Mouse (Mus musculus) neural tube, embryonic 11.5 days (tissue): ENCODE measurements at regions not wholly inside any gene's neighbourhood (a gene's known extent, or its start where the extent isn't known, plus 50 kb on each side); places are given as distances from the start of the nearest gene placed in this dataset.
A peak's percentile ranks its signal among the peaks of the same experiment; 100 is the strongest.
"Not testable (repeated sequence)": the region's sequence is repeated elsewhere in the genome, so short reads cannot be mapped to it uniquely, and the experiment has no call there.

ENCODE experiments used
- ATAC-seq: fragments of 200-750 bp; cut with Nextera tagmentation; 2 replicates; pipeline ENCODE4 v1.8.0; 2017; ENCODE audit warnings: moderate number of reproducible peaks, mild to moderate bottlenecking, moderate TSS enrichment, moderate library complexity; ENCODE audit not compliant: insufficient read depth, low FRiP score, low TSS enrichment
- DNase-seq: peaks from one replicate; pipeline ENCODE4 v3.0.0-alpha.2; 2015; ENCODE audit warnings: low spot score
- H3K27ac ChIP-seq: fragments of 300-500 bp; sonication (generic); 2 replicates; pipeline ENCODE4 v1.5.1; 2014; ENCODE audit warnings: low read depth, mild to moderate bottlenecking, low read length
- H3K27me3 ChIP-seq: fragments of 300-500 bp; sonication (generic); 2 replicates; pipeline ENCODE4 v1.6.1; 2014; ENCODE audit warnings: mild to moderate bottlenecking, low read length, mixed read lengths; ENCODE audit not compliant: control insufficient read depth, insufficient read depth
- H3K36me3 ChIP-seq: fragments of 300-500 bp; sonication (generic); 2 replicates; pipeline ENCODE4 v1.6.1; 2014; ENCODE audit warnings: mild to moderate bottlenecking, low read length, moderate library complexity, mixed read lengths; ENCODE audit not compliant: control insufficient read depth, insufficient read depth
- H3K4me1 ChIP-seq: fragments of 300-500 bp; sonication (generic); 2 replicates; pipeline ENCODE4 v1.6.1; 2014; ENCODE audit warnings: low read length, mixed read lengths; ENCODE audit not compliant: control insufficient read depth, insufficient read depth
- H3K4me2 ChIP-seq: fragments of 300-500 bp; sonication (generic); 2 replicates; pipeline ENCODE4 v1.6.1; 2014; ENCODE audit warnings: low read depth, mild to moderate bottlenecking, moderate library complexity
- H3K4me3 ChIP-seq: fragments of 300-500 bp; sonication (generic); 2 replicates; pipeline ENCODE4 v1.5.1; 2014; ENCODE audit warnings: low read depth, low read length
- H3K9ac ChIP-seq: fragments of 300-500 bp; sonication (generic); 2 replicates; pipeline ENCODE4 v1.6.1; 2014; ENCODE audit warnings: mild to moderate bottlenecking, low read length
- H3K9me3 ChIP-seq: fragments of 300-500 bp; sonication (generic); 2 replicates; pipeline ENCODE4 v1.6.1; 2016; ENCODE audit warnings: low read length; ENCODE audit not compliant: control insufficient read depth
- WGBS: fragments of 180-500 bp; shearing (Covaris S2); extraction: QIAGEN DNeasy Blood & Tissue Kit; methylation state at CpG from one replicate; pipeline ENCODE4 v1.1.7; 2014; 5-methylcytosine and 5-hydroxymethylcytosine counted together

DNA sequence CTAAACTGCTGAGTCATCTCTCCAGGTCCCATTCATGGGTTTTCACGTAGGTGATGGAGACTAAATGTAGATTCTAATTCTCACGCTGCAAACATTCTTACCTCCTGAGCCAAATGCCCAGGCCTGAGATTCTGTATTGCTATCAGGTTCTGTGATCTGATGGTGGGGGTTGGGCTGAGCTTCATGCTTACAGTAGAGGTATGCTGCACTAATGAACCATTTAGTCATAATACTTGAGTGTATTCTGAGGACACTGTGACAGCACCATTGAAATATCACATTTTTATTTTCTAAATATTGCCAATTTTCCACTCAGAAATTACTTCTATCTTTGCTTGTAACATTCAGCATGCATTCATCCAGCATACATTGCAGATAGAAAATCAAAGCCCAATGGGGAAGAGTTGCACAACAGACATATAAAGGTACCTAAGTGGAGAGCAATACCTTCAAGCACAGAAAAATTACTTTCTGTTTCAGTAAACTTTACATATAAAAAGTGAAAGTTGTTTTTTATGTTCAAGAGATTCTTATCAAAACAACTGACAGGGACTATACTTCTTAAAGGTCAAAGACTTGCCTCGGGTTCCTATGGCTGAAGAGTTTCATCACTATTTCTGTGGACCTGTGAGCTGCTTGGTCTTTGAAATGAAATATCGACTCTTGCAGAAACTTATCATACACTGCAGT is 510.2 kb downstream of the Plxdc2 start:
- 91% methylated on average over 4 of the region's 4 CpGs for WGBS
- Histone ChIP-seq H3K9me3 (no peaks in the 10 kb centered on the region), H3K27me3 (no peaks in the 10 kb centered on the region), H3K36me3 (no peaks in the 10 kb centered on the region), H3K9ac (no peak overlapping the region), H3K4me2 (no peak overlapping the region), H3K4me1 (no peaks in the 10 kb centered on the region), H3K4me3 (no peak overlapping the region), H3K27ac (no peak overlapping the region)
- ATAC-seq (no peak), DNase-seq (no peak)

DNA sequence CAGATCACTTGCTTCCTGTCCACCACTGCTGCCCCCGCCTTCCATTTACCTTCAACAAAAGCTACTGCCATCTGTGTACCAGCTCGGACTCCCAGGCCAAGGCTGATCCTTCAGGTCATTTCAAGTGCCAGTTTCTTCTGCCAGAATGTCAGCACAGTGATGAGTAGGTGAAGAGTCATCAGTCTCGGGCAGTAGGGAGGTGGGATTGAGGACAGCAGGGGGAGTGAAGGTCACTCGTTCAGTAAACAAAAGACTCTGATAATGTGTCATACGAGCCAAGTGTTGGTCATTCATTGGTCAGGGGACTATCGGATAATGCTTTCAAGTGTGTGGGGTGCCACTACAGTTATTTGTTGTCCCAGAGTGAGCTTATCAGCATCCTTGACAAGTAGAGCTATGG is 536.3 kb downstream of the Plxdc2 start:
- H3K4me2 ChIP-seq, H3K4me3 ChIP-seq, H3K9me3 ChIP-seq, H3K9ac ChIP-seq, H3K36me3 ChIP-seq, DNase-seq, H3K27me3 ChIP-seq, H3K4me1 ChIP-seq, ATAC-seq, H3K27ac ChIP-seq: not testable (repeated sequence)
- 83% methylated on average over 6 of the region's 6 CpGs for WGBS

DNA sequence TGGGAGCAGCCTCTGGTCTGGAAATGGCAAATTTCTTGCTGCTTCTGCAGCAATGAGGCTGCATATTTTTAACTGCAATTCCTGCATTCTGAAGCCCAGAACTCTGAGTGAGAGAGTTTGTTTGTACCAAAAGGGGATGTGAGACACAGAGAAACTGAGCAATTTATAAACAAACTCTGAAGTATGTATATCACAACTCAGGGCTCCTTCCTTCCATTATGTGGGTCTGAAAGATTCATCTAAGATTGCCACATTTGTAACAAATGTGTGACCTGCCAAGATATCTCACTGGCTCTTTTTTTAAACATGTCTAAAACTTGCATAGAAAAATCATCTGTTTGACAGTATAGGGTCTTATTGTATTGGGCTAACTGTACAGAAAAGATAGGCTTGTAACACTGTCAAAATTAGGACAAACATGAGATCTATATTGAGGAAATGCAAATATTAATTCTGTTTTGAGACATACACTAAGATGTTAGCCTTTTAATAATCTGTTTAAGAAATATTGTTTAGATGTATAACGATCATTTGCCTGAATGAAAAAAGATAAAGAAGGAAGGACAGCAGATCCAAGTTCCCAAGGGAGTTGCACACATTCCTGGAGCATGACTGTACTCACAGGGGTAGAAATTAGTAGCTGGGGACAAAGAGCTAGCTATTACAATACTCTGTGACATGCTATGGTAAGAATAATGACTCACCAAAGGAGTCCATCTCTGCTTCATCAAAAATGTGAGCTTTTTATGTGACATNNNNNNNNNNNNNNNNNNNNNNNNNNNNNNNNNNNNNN is 553.3 kb downstream of the Plxdc2 start:
- no peaks in the 10 kb centered on the region for H3K36me3 ChIP-seq
- no peak overlapping the region for H3K9ac ChIP-seq
- no peaks in the 10 kb centered on the region for H3K27me3 ChIP-seq
- 86% methylated on average over 1 of the region's 1 CpGs for WGBS
- no peaks in the 10 kb centered on the region for H3K4me1 ChIP-seq
- H3K9me3 ChIP-seq = no peaks in the 10 kb centered on the region
- ATAC-seq = no peak
- DNase-seq = no peak
- H3K27ac ChIP-seq = no peak overlapping the region
- no peak overlapping the region for H3K4me3 ChIP-seq
- H3K4me2 ChIP-seq = no peak overlapping the region

DNA sequence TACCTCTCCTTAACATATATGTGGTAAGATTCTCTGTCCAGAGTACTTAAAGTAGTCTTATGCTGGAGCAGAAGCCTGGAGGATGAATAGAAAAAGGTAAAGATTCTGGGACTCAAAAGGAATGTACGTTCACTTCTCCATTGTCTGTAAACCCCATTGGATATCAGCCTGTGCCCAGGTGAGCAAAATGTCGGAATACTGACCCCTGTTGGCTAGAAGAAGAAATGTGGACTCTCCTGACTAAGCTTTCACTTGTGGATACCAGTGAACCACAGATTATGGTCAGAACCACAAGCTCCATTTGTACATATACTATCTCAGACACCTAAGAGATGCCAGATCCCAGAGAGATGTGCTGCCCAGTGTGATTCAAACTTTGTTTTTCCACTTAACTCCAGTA is 558.5 kb downstream of the Plxdc2 start:
- ATAC-seq (no peak), DNase-seq (no peak)
- no peaks in the 10 kb centered on the region for H3K27me3 ChIP-seq
- H3K27ac ChIP-seq = no peak overlapping the region
- H3K4me3 ChIP-seq = no peak overlapping the region
- H3K36me3 ChIP-seq = no peaks in the 10 kb centered on the region
- WGBS = 26% methylated on average over 2 of the region's 2 CpGs
- H3K4me1 ChIP-seq = no peaks in the 10 kb centered on the region
- no peaks in the 10 kb centered on the region for H3K9me3 ChIP-seq
- H3K4me2 ChIP-seq = no peak overlapping the region
- H3K9ac ChIP-seq = no peak overlapping the region

DNA sequence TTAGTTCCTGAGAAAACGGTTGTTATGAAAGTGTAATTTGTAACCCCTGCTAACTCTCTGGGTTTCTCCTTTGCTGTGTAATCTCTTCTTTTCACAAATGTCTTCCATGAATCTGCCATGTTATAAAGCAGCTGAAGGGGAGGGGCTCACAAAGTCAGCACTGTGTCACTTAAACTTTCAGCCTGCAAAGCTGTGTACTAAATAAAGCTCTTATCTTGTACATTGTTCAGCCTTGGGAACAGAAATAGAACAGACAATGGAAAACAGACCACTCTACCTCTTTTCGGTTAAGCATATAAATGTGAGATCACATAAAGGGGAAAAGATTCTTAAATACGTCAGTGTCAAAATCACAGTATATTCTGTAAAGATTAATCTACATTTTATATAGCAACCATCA is 573.9 kb downstream of the Plxdc2 start:
- Histone ChIP-seq H3K9me3 (no peaks in the 10 kb centered on the region), H3K4me1 (no peaks in the 10 kb centered on the region), H3K36me3 (no peaks in the 10 kb centered on the region), H3K4me2 (no peak overlapping the region), H3K27ac (no peak overlapping the region), H3K9ac (no peak overlapping the region), H3K4me3 (no peak overlapping the region), H3K27me3 (no peaks in the 10 kb centered on the region)
- no peak for ATAC-seq
- DNase-seq = no peak
- WGBS = 87% methylated on average over 3 of the region's 3 CpGs

DNA sequence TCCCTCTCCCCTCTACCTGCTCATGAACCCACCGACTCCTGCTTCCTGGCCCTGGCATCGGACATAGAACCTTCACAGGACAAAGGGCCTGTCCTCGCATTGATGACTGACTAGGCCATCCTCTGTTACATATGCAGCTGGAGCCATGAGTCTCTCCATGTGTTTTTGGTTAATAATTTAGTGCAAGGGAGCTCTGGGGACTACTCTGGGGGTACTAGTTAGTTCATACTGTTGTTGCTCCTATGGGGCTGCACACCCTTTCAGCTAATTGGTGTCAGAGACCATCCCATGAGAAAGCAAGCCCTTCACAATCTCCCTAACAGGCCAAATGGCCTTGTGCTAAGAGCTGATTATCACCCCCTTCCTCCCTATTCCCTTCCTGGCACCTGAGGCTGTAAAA is 603.3 kb downstream of the Plxdc2 start:
- DNase-seq = no peak
- no peak for ATAC-seq
- Histone ChIP-seq H3K4me2 (no peak overlapping the region), H3K9ac (no peak overlapping the region), H3K4me3 (no peak overlapping the region), H3K4me1 (no peaks in the 10 kb centered on the region), H3K36me3 (no peaks in the 10 kb centered on the region), H3K27ac (no peak overlapping the region), H3K9me3 (no peaks in the 10 kb centered on the region), H3K27me3 (no peaks in the 10 kb centered on the region)
- WGBS = 85% methylated on average over 3 of the region's 3 CpGs

DNA sequence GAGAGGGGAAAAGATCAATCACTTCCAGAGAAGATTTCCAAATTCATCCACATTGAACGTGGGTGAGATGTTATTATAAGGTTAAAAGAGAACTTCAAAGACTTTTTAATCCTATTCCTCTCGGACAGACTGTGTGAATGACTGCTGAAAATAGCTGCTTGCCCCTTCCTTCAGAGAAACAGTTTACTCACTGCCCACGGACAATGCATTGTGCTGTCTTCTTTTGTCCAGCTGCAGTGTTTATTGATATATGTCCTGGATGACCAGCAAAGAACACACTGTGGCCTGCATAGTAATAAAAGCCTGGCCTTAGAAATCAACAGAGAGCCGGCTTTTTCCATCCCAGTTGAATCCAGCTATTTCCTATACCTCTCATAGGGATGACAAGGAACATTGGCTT is 621.3 kb downstream of the Plxdc2 start:
- H3K27me3 ChIP-seq = no peaks in the 10 kb centered on the region
- DNase-seq = peak; percentile 20
- H3K4me1 ChIP-seq = no peaks in the 10 kb centered on the region
- ATAC-seq = peak; percentile 75
- H3K36me3 ChIP-seq = no peaks in the 10 kb centered on the region
- no peak overlapping the region for H3K4me2 ChIP-seq
- WGBS = 3% methylated on average over 4 of the region's 4 CpGs
- no peak overlapping the region for H3K9ac ChIP-seq
- H3K9me3 ChIP-seq = no peaks in the 10 kb centered on the region
- H3K4me3 ChIP-seq = no peak overlapping the region
- no peak overlapping the region for H3K27ac ChIP-seq

DNA sequence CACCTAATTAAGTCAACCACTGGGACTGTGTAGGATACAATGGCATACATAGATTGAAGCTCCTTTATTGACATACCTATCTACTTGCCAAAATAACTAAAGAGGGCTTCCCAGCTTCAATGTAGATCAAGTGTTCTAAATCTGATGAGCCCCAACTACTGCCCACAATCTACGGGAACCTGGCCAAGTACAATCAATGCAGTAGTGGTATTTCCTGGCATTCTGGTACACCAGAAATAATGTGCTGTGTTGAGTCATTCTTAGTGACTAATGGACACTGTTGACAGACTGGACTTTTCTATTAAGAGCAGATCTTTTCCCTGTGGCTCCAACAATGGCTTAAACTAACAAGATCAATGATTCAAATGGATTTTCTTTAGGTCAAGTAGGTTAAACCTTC is 626.7 kb downstream of the Plxdc2 start:
- no peak for DNase-seq
- Histone ChIP-seq H3K27me3 (no peaks in the 10 kb centered on the region), H3K4me1 (no peaks in the 10 kb centered on the region), H3K4me3 (no peak overlapping the region), H3K27ac (no peak overlapping the region), H3K4me2 (no peak overlapping the region), H3K9ac (no peak overlapping the region), H3K36me3 (no peaks in the 10 kb centered on the region), H3K9me3 (no peaks in the 10 kb centered on the region)
- 78% methylated on average over 1 of the region's 1 CpGs for WGBS
- no peak for ATAC-seq

DNA sequence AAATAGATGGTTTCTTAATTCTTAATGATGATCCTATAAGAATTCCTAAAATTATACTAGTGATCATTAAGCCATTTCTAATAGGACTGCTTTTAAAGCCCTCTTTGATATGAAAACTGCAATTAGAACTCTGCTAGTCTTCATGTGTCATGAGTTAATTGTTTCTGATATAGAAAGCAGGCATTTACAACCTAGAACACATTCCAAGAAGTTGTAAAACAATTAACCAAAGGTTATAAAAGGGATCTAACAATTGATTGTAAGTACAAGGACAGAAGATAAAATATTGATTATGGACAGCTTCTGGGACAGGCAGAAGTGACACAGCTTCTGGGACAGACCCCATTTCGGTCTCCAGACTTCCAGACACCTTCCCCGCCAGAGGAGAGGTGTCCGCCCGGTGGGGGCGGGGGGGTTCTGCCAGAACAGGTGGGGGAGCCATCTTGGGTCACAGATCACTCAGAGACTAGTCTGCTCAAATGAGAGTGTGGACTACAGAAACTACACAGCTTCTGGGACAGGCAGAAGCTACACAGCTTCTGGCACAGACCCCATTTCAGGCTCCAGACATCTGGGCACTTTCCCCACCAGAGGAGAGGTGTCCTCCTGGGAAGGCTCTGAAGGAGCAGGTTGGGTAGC is 627.6 kb downstream of the Plxdc2 start:
- WGBS = 78% methylated on average over 5 of the region's 5 CpGs
- ATAC-seq = no peak

More for the DNA sequence above, 627.6 kb downstream of the Plxdc2 start:
- H3K9me3 ChIP-seq = no peaks in the 10 kb centered on the region
- H3K4me1 ChIP-seq = no peaks in the 10 kb centered on the region
- no peak for DNase-seq
- H3K4me3 ChIP-seq = no peak overlapping the region
- H3K27me3 ChIP-seq = no peaks in the 10 kb centered on the region
- no peak overlapping the region for H3K9ac ChIP-seq
- no peak overlapping the region for H3K4me2 ChIP-seq
- H3K36me3 ChIP-seq = no peaks in the 10 kb centered on the region
- no peak overlapping the region for H3K27ac ChIP-seq
